ENCODE assay signal across 21 mouse cellular contexts in genomic region chr3:106487551-106487950, GRCm38 (mm10). TPM values are rescaled to one million over a fixed set of nuclear protein-coding genes. Genes with fewer than 3 reads are reported as not detected.
DNase-seq lines count a peak whose midpoint lies in the region; ATAC-seq and TF ChIP-seq lines count a peak whose summit lies in the region.
"Had no signal": no experiment of that assay in that cellular context is flagged by ENCODE, and none has a peak within 500 bp of the region (broad histone marks: within the 10 kb centered on the region; RNA-seq: fewer than 3 reads in every experiment).

No protein-coding gene starts in this region.

- H3K79me2 ChIP-seq in myocyte (ENCODE audit: control insufficient read depth, insufficient read depth), result no peaks in the 10 kb centered on the region

- no peak for ATAC-seq in heart, embryonic 11.5 days (replicated peaks; ENCODE audit: insufficient number of reproducible peaks, low FRiP score, low TSS enrichment)
- ATAC-seq: activated CD4-positive, CD25-positive, alpha-beta regulatory T cell, adult 4 months; forebrain, embryonic 16.5 days; Patski had no signal

- no peak overlapping the region for H3ac ChIP-seq in myocyte (ENCODE audit: control insufficient read depth, insufficient read length)

- H3K9me3 ChIP-seq in heart, embryonic 11.5 days (replicated peaks; ENCODE audit: control insufficient read depth, low read length), result no peaks in the 10 kb centered on the region
- H3K9me3 ChIP-seq: embryonic facial prominence, embryonic 12.5 days; forebrain, embryonic 12.5 days; heart, embryonic 13.5 days had no signal

- no peak for TF ChIP-seq POLR2A in spleen, adult 2 months (IDR thresholded peaks at IDR 0.05; ENCODE audit: low read depth, low read length)
- no peak for TF ChIP-seq POLR2A in myocyte (IDR thresholded peaks at IDR 0.05; ENCODE audit: insufficient read length, low read depth)

- H3K36me3 ChIP-seq in heart, embryonic 11.5 days (ENCODE audit: control insufficient read depth, insufficient read depth, low read length), result no peaks in the 10 kb centered on the region
- peaks cover 22% of the 10 kb centered on the region for H3K36me3 ChIP-seq in spleen, adult 2 months (ENCODE audit: control insufficient read depth, insufficient read depth, low read length)
- no peaks in the 10 kb centered on the region for H3K36me3 ChIP-seq in myocyte (ENCODE audit: control insufficient read depth, insufficient read depth)
- H3K36me3 ChIP-seq: embryonic facial prominence, embryonic 12.5 days; forebrain, embryonic 12.5 days; heart, embryonic 13.5 days had no signal

- H3K4me3 ChIP-seq in heart, embryonic 11.5 days (ENCODE audit: low read depth, low read length), result no peak overlapping the region
- peak overlapping the region; percentile 24; the same call in 1 of the 2 replicates for H3K4me3 ChIP-seq in spleen, adult 2 months (ENCODE audit: extremely low read depth, insufficient read depth, insufficient read length)
- peak overlapping the region; percentile 9 for H3K4me3 ChIP-seq in myocyte
- H3K4me3 ChIP-seq: embryonic facial prominence, embryonic 12.5 days; forebrain, embryonic 12.5 days; heart, embryonic 13.5 days had no signal

- no peak overlapping the region for H3K27ac ChIP-seq in heart, embryonic 11.5 days (ENCODE audit: low read depth, low read length)
- peak overlapping the region; percentile 81 for H3K27ac ChIP-seq in spleen, adult 2 months (ENCODE audit: insufficient read depth, low read length)
- H3K27ac ChIP-seq: embryonic facial prominence, embryonic 12.5 days; forebrain, embryonic 12.5 days; heart, embryonic 13.5 days had no signal

- no peak overlapping the region for H3K4me2 ChIP-seq in heart, embryonic 11.5 days
- peak overlapping the region; percentile 63 for H3K4me2 ChIP-seq in myocyte (ENCODE audit: low read depth)
- H3K4me2 ChIP-seq: embryonic facial prominence, embryonic 12.5 days; forebrain, embryonic 12.5 days; heart, embryonic 13.5 days had no signal

- intact Hi-C loops in left cerebral cortex, postnatal 4 days (cut with DNase I), result no loop called here

- peak; percentile 80 for DNase-seq in heart, adult 11 months
- no peak for DNase-seq in spleen, adult 2 months (ENCODE audit: low read depth in 1 of 2, low spot score in 2 of 2)
- no peak for DNase-seq in spleen, postnatal 10 days (ENCODE audit: low spot score in 2 of 2)
- no peak for DNase-seq in left cerebral cortex, postnatal 4 days
- no peak for DNase-seq in kidney, postnatal 10 days
- no peak for DNase-seq in layer of hippocampus, postnatal 25 days (ENCODE audit: extremely low spot score in 1 of 2, low spot score in 1 of 2)
- DNase-seq: adrenal gland, postnatal 14 days; B cell, adult 2 months; cerebellum, adult 11-12 months; cerebellum, adult 9-10 months; cerebellum, postnatal 25 days; gastrocnemius, postnatal 14 days; heart, postnatal 36 days had no signal

- no peak for TF ChIP-seq CTCF in spleen, adult 2 months (IDR thresholded peaks at IDR 0.05; ENCODE audit: extremely low read depth, insufficient read depth, insufficient read length, insufficient replicate concordance)

- H3K27me3 ChIP-seq in heart, embryonic 11.5 days (ENCODE audit: control insufficient read depth, insufficient read depth, low read length), result no peaks in the 10 kb centered on the region
- H3K27me3 ChIP-seq in spleen, adult 2 months (ENCODE audit: control insufficient read depth, insufficient read depth, low read length), result no peaks in the 10 kb centered on the region
- no peaks in the 10 kb centered on the region for H3K27me3 ChIP-seq in myocyte (ENCODE audit: control insufficient read depth, insufficient read depth, insufficient read length)
- H3K27me3 ChIP-seq: heart, embryonic 13.5 days; Patski had no signal

- peaks cover 6% of the 10 kb centered on the region; the same call in 1 of the 2 replicates for H3K4me1 ChIP-seq in heart, embryonic 11.5 days (ENCODE audit: control insufficient read depth, insufficient read depth, low read length)
- H3K4me1 ChIP-seq in spleen, adult 2 months (ENCODE audit: control insufficient read depth, insufficient read depth, insufficient read length), result peaks cover 4% of the 10 kb centered on the region; the same call in 1 of the 2 replicates

- H3K9ac ChIP-seq in heart, embryonic 11.5 days (ENCODE audit: low read depth, low read length), result no peak overlapping the region
- H3K9ac ChIP-seq: embryonic facial prominence, embryonic 12.5 days; forebrain, embryonic 12.5 days; heart, embryonic 13.5 days had no signal

- 81% methylated on average over 2 of the region's 2 CpGs for WGBS in heart, embryonic 11.5 days (ENCODE audit: insufficient replicate concordance)
- WGBS in spleen, adult 2 months, result 96% methylated on average over 2 of the region's 2 CpGs

TF ChIP-seq in myocyte, 11 proteins besides CTCF, POLR2A, EP300 and RAD21:
- TF ChIP-seq MAX (IDR thresholded peaks at IDR 0.05; ENCODE audit: low read depth) (no peak), POLR2AphosphoS2 (IDR thresholded peaks at IDR 0.05; ENCODE audit: insufficient read length, low read depth) (no peak), SRF (IDR thresholded peaks at IDR 0.05; ENCODE audit: control insufficient read depth, insufficient read length, low read depth) (no peak), REST (IDR thresholded peaks at IDR 0.05; ENCODE audit: insufficient read depth, insufficient read length) (no peak), MYOD1 (IDR thresholded peaks at IDR 0.05; ENCODE audit: control insufficient read depth in 1 of 3, insufficient read length in 2 of 3, low read depth in 2 of 3) (no peak), CEBPB (IDR thresholded peaks at IDR 0.05; ENCODE audit: insufficient read depth, poor library complexity, severe bottlenecking) (no peak), E2F4 (IDR thresholded peaks at IDR 0.05; ENCODE audit: insufficient read depth) (no peak), TCF3 (IDR thresholded peaks at IDR 0.05; ENCODE audit: insufficient read length, low read depth) (no peak), USF1 (IDR thresholded peaks at IDR 0.05; ENCODE audit: low read depth) (no peak), MYOG (IDR thresholded peaks at IDR 0.05; ENCODE audit: control insufficient read depth in 1 of 3, insufficient read depth in 1 of 3, insufficient read length in 2 of 3, low read depth in 2 of 3) (no peak), TCF12 (IDR thresholded peaks at IDR 0.05; ENCODE audit: insufficient read depth, poor library complexity, severe bottlenecking) (no peak)

RNA-seq across cellular contexts. Expression of gene Dennd2d, which starts 5.3 kb away (rescaled TPM):
- polyA plus RNA-seq in heart, embryonic 11.5 days (2014; fragmentation: Nextera tagmentation; extraction: Ambion mirVana), result 2.0 and 2.8 TPM in 2 replicates
- 30.9 and 34.4 TPM in 2 replicates for polyA plus RNA-seq in spleen, adult 2 months (2012; rRNA removed)
- 4.9 TPM for polyA plus RNA-seq in myocyte (2012; fragmentation: generic; extraction: Trizol)
- under 1 TPM in 1 of 2 experiments, not detected in 1; 0.38 TPM for total RNA-seq in left cerebral cortex, postnatal 4 days (2021)
- total RNA-seq in layer of hippocampus, postnatal 25 days (2021), result 1 to 10 TPM in 1 of 2 experiments, under 1 TPM in 1; 0.30 to 1.1 TPM
